Mouse (Mus musculus): ENCODE results near the gene Bnc1. TPM values are rescaled to one million over a fixed set of nuclear protein-coding genes. Genes with fewer than 3 reads are reported as not detected.

Bnc1 gene
- polyA plus RNA-seq, 1 experiment from 2014 or later = 0.50 TPM

GRCm38 (mm10) chr7:81920314-81920713 is 71.8 kb downstream of the Bnc1 start:
- Histone ChIP-seq H3K9me3 (ENCODE audit: low read length) (no peaks in the 10 kb centered on the region), H3K27me3 (ENCODE audit: insufficient read depth, low read length) (no peaks in the 10 kb centered on the region), H3K9ac (replicated peaks; ENCODE audit: low read length) (no peak overlapping the region), H3K36me3 (ENCODE audit: insufficient read depth, low read length) (no peaks in the 10 kb centered on the region), H3K4me1 (ENCODE audit: insufficient read depth, low read length) (no peaks in the 10 kb centered on the region), H3K4me3 (ENCODE audit: low read length) (no peak overlapping the region), H3K4me2 (replicated peaks; ENCODE audit: low read depth, low read length) (no peak overlapping the region), H3K27ac (ENCODE audit: low read length) (no peak overlapping the region)
- ATAC-seq (ENCODE audit: low FRiP score, low TSS enrichment) = no peak
- 82% methylated on average over 4 of the region's 4 CpGs for WGBS

DNA sequence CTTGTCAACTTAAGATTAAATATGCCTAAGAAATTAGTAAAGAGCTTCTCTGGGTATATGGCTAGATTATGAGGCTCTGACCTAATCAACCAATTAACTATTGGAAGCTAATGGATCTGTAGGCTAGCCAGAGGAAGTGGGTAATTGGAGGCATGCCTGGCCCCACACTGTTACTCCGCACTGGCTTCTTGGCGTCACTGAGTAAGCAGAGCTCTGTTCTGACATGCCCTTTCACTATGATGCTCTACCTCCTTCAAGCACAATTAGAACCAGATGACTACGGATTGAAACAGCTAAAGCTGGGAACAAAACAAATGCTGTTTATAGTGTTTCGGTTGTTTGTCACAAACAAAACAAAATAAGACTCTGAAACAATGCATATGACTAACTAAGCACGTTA is 73.8 kb downstream of the Bnc1 start:
- Histone ChIP-seq H3K4me3 (ENCODE audit: low read length) (no peak overlapping the region), H3K4me2 (replicated peaks; ENCODE audit: low read depth, low read length) (no peak overlapping the region), H3K9me3 (ENCODE audit: low read length) (no peaks in the 10 kb centered on the region), H3K27me3 (ENCODE audit: insufficient read depth, low read length) (no peaks in the 10 kb centered on the region), H3K27ac (ENCODE audit: low read length) (no peak overlapping the region), H3K36me3 (ENCODE audit: insufficient read depth, low read length) (no peaks in the 10 kb centered on the region), H3K4me1 (ENCODE audit: insufficient read depth, low read length) (no peaks in the 10 kb centered on the region), H3K9ac (replicated peaks; ENCODE audit: low read length) (no peak overlapping the region)
- no peak for ATAC-seq (ENCODE audit: low FRiP score, low TSS enrichment)
- 74% methylated on average over 5 of the region's 5 CpGs for WGBS

Other genes starting within 250 kb of the Bnc1 start
- 125 and 139 TPM in 2 replicates for gene Ramac, start 229.4 kb downstream of the Bnc1 start, polyA plus RNA-seq (2015; fragmentation: Nextera tagmentation; extraction: Ambion mirVana)
- gene 3110040N11Rik, start 202.8 kb downstream of the Bnc1 start, polyA plus RNA-seq (2015; fragmentation: Nextera tagmentation; extraction: Ambion mirVana) = 47.4 and 51.8 TPM in 2 replicates
- gene Btbd1, start 162.9 kb downstream of the Bnc1 start, polyA plus RNA-seq (2015; fragmentation: Nextera tagmentation; extraction: Ambion mirVana) = 52.1 and 62.1 TPM in 2 replicates
- gene Gm10160, start 136.5 kb downstream of the Bnc1 start, polyA plus RNA-seq (2015; fragmentation: Nextera tagmentation; extraction: Ambion mirVana) = not detected in 2 replicates
- gene Tm6sf1, start 133.3 kb downstream of the Bnc1 start, polyA plus RNA-seq (2015; fragmentation: Nextera tagmentation; extraction: Ambion mirVana) = 13.2 and 14.3 TPM in 2 replicates
- 10.0 and 11.7 TPM in 2 replicates for gene Hdgfl3, start 57.8 kb downstream of the Bnc1 start, polyA plus RNA-seq (2015; fragmentation: Nextera tagmentation; extraction: Ambion mirVana)
- gene Sh3gl3, start 181.5 kb upstream of the Bnc1 start, polyA plus RNA-seq (2015; fragmentation: Nextera tagmentation; extraction: Ambion mirVana) = 11.9 and 12.1 TPM in 2 replicates

Measured in kidney, embryonic 16.5 days (tissue).